Mouse (Mus musculus): Measurements from ENCODE around the gene Gm10638.

The Gm10638 gene

GRCm38 (mm10) chr8:86786498-86786897, 41.0 kb downstream of the Gm10638 start:
- Histone ChIP-seq H3K27me3 (ENCODE audit: insufficient read depth, low read length) (no peaks in the 10 kb centered on the region), H3K36me3 (ENCODE audit: insufficient read depth, low read length) (no peaks in the 10 kb centered on the region), H3K9me3 (ENCODE audit: low read length) (no peaks in the 10 kb centered on the region), H3K4me1 (replicated peaks; ENCODE audit: low read depth, low read length) (peaks cover 14% of the 10 kb centered on the region), H3K4me3 (replicated peaks; ENCODE audit: low read length) (no peak overlapping the region)
- TF ChIP-seq NANOG (IDR thresholded peaks at IDR 0.05; ENCODE audit: borderline replicate concordance, low read length) (no peak), POU5F1 (IDR thresholded peaks at IDR 0.05; ENCODE audit: borderline replicate concordance, low read length) (no peak), CTCF (conservative IDR thresholded peaks at IDR 0.05; ENCODE audit: low read length) (no peak)

- Histone ChIP-seq H3K36me3 (ENCODE audit: insufficient read depth, low read length) (no peaks in the 10 kb centered on the region), H3K4me3 (replicated peaks; ENCODE audit: low read length) (no peak overlapping the region), H3K27me3 (ENCODE audit: insufficient read depth, low read length) (no peaks in the 10 kb centered on the region), H3K4me1 (replicated peaks; ENCODE audit: low read depth, low read length) (peaks cover 14% of the 10 kb centered on the region), H3K9me3 (ENCODE audit: low read length) (no peaks in the 10 kb centered on the region)
- TF ChIP-seq NANOG (IDR thresholded peaks at IDR 0.05; ENCODE audit: borderline replicate concordance, low read length) (no peak), CTCF (conservative IDR thresholded peaks at IDR 0.05; ENCODE audit: low read length) (no peak), POU5F1 (IDR thresholded peaks at IDR 0.05; ENCODE audit: borderline replicate concordance, low read length) (no peak)
Observed at GRCm38 (mm10) chr8:86787891-86788420, 42.5 kb downstream of the Gm10638 start.

- Histone ChIP-seq H3K4me3 (replicated peaks; ENCODE audit: low read length) (no peak overlapping the region), H3K9me3 (ENCODE audit: low read length) (peaks cover 11% of the 10 kb centered on the region), H3K36me3 (ENCODE audit: insufficient read depth, low read length) (no peaks in the 10 kb centered on the region), H3K4me1 (replicated peaks; ENCODE audit: low read depth, low read length) (peaks cover 14% of the 10 kb centered on the region), H3K27me3 (ENCODE audit: insufficient read depth, low read length) (no peaks in the 10 kb centered on the region)
- no peak for TF ChIP-seq POU5F1 (IDR thresholded peaks at IDR 0.05; ENCODE audit: borderline replicate concordance, low read length)
Observed at GRCm38 (mm10) chr8:86789576-86789975, 44.1 kb downstream of the Gm10638 start.

GRCm38 (mm10) chr8:86791542-86791941, 46.0 kb downstream of the Gm10638 start:
- Histone ChIP-seq H3K4me1 (replicated peaks; ENCODE audit: low read depth, low read length) (peaks cover 9% of the 10 kb centered on the region), H3K27me3 (ENCODE audit: insufficient read depth, low read length) (no peaks in the 10 kb centered on the region), H3K36me3 (ENCODE audit: insufficient read depth, low read length) (no peaks in the 10 kb centered on the region), H3K9me3 (ENCODE audit: low read length) (peaks cover 11% of the 10 kb centered on the region), H3K4me3 (replicated peaks; ENCODE audit: low read length) (no peak overlapping the region)
- TF ChIP-seq NANOG (IDR thresholded peaks at IDR 0.05; ENCODE audit: borderline replicate concordance, low read length) (no peak), CTCF (conservative IDR thresholded peaks at IDR 0.05; ENCODE audit: low read length) (no peak), POU5F1 (IDR thresholded peaks at IDR 0.05; ENCODE audit: borderline replicate concordance, low read length) (no peak)

GRCm38 (mm10) chr8:86794716-86795115, 49.2 kb downstream of the Gm10638 start:
- peaks cover 39% of the 10 kb centered on the region for H3K9me3 ChIP-seq (ENCODE audit: low read length)
- H3K4me1 ChIP-seq (replicated peaks; ENCODE audit: low read depth, low read length) = no peaks in the 10 kb centered on the region
- no peak for TF ChIP-seq POU5F1 (IDR thresholded peaks at IDR 0.05; ENCODE audit: borderline replicate concordance, low read length)
- TF ChIP-seq NANOG (IDR thresholded peaks at IDR 0.05; ENCODE audit: borderline replicate concordance, low read length) = no peak
- TF ChIP-seq CTCF (conservative IDR thresholded peaks at IDR 0.05; ENCODE audit: low read length) = no peak
- H3K27me3 ChIP-seq (ENCODE audit: insufficient read depth, low read length) = no peaks in the 10 kb centered on the region
- no peak overlapping the region for H3K4me3 ChIP-seq (replicated peaks; ENCODE audit: low read length)
- H3K36me3 ChIP-seq (ENCODE audit: insufficient read depth, low read length) = no peaks in the 10 kb centered on the region

Data from E14TG2a.4 (cell line).